Mouse (Mus musculus) mouse trophoblast stem cell (cell line): ENCODE measurements at regions not wholly inside any gene's neighbourhood (a gene's known extent, or its start where the extent isn't known, plus 50 kb on each side); places are given as distances from the start of the nearest gene placed in this dataset.

Experiments used
- in situ Hi-C, 2 experiments: fragments of 300-500 bp; cut with MseI, MboI; formaldehyde crosslinking; loops; 2 replicates in 1 of 2; 3 replicates in 1 of 2; pipeline ENCODE4 v1.15.1; 2025

DNA sequence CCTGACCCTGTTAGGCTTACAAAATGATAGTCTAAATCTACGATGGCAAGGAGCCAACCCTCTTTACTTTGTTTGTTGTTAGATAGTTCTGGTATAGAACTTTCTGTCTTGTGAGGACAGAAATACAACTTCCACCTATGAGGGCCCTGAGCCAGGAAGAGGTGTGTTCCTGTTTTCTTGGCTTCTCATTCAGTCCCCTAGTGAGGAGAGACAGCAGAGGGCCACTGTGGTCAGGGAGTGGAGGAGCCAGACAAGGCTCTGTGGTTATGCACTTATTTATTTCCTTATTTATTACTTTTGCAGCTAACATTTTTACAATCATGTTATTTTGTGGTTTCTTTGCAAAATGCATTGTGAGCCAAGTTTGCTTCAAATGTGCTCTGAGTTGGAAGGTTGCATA, 202.9 kb upstream of the Tprg start:
- in situ Hi-C loops, result no loop called here

DNA sequence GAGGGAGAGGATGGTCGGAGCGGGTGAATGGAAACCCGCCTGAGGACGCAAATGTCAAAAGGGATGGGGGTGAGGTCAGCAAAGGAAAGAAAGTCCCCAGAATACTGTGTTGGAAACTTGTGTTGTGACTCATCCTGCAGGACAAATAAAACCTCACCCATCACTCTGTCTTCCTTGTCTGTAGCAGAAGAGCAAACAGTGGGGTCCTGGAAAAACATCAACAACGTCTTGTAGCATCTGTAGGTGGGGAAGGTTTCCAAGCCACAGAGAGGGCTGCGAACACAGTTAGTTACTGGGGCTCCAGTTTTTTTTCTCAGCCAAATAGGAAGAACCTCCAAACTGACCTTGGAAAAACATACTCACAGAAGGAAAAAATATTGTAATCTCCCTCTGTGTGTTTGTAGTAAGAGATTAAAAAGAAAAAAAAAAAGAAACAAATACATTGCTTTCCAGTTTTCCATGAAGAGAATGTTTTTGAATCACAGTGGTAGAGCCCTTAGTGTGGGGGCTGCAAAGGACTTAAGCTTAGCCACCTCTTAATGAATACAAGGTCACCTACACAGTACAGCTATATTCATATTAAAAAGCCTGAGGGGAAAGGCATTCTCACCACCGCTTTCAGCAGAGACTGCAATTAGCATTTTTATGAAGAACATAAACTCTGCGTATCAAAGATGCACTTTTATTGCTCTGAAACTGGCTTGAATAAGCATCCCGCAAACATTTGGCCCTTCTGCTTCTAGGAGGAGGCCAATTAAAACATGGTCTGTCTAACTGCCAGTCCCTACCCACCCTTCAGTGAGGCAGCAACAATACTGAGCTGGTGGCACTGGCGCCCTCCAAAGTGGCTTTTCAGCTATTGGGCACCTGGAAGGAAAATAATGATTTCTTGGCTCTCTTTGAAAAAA, 198.6 kb upstream of the Tprg start:
- in situ Hi-C loops, result no loop called here

DNA sequence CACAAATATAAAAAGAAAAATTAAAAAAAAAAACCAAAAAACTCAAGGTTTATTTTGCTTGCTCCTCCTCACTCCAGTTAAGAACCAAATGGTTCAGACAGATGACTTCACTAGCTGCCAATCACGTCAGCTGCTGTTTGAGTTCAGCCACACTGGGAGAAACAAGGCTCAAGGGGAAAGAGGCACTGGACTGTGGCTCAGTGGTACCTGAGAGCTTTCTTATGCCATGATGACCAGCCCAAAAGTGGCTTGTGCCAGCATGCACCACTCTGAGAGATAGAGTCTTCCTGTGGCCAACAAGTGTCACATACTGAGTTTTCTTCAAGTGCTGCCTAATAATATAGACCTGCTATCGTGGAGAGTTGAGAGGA, 198.0 kb upstream of the Tprg start:
- in situ Hi-C loops, result no loop called here

DNA sequence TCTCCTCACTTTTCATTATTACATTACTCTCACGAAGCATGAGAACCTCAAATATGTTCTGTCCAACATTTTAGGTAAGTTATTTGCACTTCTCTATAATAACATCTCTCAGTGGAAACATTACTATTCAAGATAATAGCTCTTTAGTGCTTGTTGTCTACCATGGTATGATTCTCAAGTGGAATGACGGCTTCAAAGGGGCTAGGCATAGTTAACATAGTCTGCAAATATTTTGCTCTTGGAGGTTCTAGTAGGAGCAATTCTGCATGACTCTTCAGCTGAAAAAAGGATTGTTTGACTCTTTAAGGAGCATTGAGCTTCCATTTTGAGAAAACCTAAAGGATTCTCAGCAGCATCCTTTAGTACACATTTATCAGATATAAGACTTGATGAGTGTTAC, 182.5 kb upstream of the Tprg start:
- in situ Hi-C loops, result no loop called here

DNA sequence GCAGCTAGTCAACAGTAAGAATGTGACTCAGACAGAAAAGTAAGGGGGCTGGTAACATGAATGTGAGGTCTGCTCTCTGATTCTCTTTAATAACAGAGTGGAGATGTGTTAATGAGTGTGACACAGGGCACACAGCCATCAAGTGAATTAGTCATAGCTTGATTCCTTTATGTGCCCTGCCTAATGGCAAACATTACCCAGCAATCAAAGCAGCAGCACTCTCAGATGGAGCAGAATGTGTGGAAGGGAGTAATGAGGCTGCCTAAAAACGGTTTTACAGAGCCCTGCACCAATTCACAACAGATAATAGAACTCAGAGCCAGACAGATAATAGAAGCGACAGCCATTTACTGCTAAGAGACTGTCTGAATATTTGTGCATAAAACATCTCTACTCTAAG, 182.0 kb upstream of the Tprg start:
- in situ Hi-C loops, result no loop called here

DNA sequence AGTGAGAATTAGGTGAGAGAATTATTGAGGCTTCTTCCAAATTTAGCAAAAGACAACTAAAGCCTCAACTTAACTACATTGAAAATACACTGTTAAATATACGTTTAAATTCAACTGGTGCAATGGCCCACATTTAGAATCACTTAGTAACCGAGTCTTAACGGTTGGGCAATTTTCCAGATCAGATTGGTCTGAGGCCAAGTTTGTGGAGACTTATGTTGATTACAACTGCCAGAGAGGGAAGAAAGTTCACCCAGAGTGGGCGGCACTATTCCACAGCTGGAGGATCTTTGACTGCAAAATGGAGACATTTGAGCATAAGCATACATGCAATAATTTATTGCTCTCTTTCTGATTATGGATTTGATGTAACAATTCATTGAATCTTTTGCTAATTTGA, 146.5 kb upstream of the Tprg start:
- in situ Hi-C loops, result no loop called here

DNA sequence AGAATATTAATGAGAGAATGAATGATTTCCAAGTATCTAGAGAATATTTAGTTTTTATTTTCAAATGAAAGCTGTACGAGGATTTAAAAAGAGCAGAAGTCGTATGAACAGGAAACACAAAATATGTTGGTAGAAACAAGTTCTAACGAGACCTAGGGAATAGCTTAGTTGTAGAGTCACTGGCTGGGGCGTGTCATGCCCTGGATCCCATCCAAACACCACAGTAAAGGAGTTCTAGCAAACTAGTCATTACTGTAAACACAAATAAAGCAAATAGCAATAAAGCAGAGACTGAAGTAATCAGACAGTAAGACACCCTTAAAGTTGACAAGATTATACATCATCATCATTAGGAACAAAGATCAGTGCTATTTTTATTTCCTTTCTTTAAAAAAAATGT, 139.1 kb upstream of the Tprg start:
- in situ Hi-C loops, result no loop called here

DNA sequence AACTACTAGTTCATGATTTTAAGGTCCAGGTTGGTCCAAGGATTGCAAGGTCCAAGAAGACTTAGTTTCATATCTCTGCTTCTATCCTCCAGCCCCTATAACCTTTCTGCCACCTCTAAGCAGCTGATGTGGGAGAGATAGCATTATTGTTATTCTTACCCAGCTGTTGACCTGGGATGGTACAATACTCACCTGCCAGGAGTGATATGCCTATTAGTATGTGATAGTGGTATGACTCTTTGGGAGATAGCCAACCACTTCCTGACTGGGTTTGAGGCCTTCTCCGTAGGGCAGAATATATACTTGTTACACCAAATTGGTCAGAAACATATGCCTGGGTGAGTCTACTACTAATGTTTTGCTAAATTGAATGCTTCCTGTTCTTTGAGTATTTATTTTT, 137.4 kb upstream of the Tprg start:
- in situ Hi-C loops, result no loop called here

DNA sequence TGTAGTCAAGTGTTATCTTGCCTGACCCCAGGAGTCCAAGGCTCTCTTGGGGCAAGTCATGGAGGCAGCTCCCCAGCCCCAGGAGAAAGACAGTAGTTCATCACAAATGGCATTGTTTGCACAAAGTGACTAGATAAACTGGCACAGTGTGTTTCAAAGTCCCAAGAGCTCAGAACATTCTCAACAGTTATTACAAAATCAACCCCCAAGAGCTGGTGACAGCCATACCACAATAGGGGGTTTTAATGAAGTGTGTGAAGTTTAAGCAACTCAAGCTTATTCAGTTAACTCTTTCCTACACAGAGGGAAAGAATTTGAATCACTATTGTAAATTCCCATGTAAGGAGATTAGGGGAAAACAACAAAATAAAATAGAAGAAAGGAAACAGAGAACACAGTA, 109.7 kb upstream of the Tprg start:
- in situ Hi-C loops, result no loop called here

DNA sequence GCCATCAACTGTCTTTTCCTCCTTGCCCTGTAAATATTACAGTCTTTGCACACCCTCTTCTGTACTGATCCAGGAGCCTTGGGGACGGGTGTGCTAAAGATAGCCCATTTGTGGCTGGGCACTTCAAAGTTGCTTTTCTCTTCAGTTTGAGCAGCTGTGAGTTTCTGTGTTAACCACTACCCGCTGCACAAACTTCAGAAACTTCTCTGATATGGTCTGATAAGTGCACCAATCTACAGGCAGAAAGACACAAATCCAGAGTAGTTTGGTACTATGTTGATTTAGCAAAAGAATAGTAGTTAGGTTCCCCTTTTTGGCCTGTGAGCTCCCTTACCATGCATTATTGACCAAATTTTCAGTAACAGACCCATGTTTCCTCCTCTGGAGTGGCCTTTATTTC, 108.6 kb upstream of the Tprg start:
- in situ Hi-C loops, result no loop called here

DNA sequence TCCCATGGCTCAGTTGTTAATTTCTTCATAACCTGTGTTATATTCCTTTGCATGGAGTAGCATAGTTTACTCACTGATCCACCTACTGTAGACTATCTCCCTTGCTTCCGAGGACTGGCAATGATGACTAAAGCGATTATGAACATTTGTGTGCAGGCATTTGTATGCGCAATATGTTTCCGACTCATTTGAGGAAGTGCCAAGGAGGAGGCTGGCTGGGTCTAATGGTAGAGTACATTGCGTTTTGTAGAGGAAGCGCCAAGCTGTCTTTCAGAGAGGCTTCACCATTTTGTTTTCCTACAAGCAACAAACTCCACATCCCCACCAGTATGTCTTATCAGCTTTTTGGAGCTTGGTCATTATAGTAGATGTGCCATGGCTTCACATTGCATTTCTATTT, 104.7 kb upstream of the Tprg start:
- in situ Hi-C loops, result no loop called here

DNA sequence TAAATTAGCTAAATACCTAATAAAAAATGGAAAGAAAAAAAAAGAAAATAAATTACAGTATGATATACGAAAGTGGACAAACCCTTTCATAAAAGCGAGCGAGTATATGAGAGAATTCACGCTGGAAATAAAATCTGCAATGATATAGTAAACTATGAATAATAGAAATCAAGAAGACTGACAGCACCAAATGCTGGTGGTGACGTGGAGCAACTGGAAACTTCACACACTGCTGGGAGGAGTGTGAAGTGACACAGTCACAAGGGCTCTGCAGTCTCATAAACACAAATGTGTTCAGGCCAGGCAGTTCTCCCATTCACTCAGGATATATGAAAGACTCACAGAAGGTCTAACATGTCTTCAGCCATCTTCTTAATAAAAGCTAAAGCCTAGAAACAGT, 89.5 kb upstream of the Tprg start:
- in situ Hi-C loops, result no loop called here

DNA sequence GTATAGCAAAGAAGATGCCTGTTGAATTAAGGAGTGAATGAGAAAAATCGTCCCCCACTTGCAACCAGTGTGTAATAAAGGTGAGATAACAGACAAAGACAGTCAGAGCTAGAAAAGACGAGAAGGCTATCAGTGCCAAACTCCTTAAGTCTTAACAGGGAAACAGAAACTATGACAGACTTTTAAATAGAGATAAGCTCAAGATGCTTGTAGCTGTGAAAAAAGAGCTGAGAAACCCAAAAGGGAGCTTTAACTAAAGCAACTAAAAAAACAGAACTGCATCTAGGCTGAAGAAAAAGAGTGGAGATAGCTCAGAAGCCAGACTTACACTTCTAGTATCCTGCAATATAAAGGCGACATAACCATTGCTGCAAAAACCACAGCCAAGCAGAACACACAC, 87.8 kb upstream of the Tprg start:
- in situ Hi-C loops, result no loop called here

DNA sequence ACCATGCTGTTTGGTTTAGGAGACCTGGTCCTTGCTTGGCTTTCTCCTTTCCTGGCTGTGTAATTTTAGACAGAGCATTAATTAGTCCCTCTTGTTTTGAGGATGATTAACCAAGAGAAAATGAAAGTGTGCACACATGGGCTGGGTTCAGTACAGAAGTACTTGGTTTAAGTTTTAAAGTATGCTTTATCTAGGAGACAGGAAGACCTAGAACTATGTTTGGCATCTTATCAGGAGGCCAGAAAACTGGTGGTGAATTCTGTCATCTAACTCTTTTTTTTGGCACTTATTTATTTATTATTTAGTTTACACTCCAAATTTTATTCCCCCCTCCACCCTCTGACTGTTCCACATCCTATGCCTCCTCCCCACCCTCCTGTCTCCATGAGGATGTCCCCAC, 86.6 kb upstream of the Tprg start:
- in situ Hi-C loops, result no loop called here

DNA sequence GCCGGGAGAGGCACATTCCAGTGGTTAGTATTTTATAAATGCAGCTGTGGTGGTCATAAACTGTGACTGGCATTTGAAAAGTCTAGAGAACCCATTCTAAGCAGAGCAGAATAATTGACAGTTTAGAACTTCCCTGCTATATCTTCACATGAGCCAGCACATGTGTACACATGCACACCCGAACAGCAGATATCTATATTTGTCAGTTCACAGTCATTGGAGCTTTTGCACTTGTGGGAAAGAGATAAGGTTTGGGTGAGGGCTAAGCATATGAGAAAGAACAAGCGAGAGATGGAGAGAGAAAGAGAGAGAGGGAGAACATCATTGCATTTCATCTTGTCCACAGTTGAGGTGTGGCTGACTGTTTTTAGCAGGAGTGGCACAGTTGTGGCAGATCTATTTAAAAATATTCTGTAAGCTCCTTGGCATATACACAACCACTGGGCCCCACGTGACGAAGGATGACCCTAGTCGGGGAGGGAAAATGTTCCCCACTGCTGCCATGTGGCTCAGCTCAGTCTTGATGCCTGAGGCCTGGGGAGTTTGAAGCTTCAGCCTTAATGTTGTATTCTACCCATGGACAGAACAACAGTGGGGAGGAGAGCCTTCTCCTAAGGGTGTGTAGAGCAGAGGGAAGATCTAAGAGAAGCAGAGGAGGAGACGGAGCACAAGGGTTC, 85.4 kb upstream of the Tprg start:
- in situ Hi-C loops, result no loop called here

DNA sequence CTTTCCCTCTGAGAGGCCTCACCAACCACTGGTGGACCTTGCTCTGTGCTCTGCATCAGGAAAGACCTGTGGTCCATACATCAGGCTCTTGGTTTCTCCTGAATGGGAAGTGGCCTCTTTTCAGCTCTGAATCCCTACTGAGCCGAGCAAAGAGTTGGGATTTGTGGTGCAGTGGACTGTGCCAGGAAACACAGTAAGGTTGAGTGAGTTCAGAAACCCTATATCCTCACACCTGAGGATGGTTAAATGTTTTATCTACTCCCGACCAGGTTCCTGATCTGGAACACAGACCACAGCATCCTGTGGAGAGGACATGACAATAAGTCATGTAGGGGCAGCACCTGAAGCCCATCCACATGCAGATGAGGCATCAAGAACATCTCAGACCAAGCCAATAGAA, 73.4 kb upstream of the Tprg start:
- in situ Hi-C loops, result no loop called here

DNA sequence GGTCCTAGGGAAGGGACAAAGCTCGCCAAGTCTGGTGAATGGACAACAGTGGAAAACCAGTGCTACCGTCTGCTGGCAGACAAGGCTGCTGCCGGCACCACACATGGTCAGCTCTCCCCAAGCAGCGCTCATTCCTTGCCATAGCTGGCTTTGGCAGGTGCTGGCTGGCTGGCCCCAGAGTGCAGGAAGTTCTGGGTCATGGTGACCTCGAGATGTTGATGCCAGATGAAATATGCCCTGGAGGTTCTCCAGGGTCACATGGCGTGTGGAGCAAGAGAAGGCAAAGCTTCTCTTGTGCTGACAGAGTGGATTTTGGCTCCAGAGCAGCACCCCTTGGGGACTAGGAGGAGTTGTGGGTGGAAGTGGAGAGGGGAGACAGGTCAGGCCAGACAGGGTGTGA, 66.1 kb upstream of the Tprg start:
- in situ Hi-C loops, result no loop called here

DNA sequence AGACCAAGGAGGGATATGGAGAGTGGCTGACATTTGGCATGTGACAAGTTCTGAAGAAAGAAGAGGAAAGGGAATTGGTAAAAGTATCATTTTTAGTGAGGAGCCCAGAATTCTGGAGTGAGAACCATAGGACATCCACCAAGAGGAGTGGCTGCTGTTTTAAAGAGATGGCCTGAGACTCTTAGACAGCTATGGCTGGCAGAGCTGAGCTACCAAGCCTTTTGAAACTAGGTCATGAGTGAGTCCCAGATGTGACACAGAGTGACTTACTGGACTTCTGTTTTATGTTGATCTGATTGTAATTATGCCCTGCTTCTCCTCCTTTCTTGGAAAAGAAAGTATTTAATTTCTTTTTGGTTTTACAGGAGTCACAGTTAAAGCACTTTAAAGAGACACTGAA, 61.8 kb upstream of the Tprg start:
- in situ Hi-C loops, result no loop called here
